ENCODE assay signal across 26 mouse cellular contexts in the genomic region with DNA sequence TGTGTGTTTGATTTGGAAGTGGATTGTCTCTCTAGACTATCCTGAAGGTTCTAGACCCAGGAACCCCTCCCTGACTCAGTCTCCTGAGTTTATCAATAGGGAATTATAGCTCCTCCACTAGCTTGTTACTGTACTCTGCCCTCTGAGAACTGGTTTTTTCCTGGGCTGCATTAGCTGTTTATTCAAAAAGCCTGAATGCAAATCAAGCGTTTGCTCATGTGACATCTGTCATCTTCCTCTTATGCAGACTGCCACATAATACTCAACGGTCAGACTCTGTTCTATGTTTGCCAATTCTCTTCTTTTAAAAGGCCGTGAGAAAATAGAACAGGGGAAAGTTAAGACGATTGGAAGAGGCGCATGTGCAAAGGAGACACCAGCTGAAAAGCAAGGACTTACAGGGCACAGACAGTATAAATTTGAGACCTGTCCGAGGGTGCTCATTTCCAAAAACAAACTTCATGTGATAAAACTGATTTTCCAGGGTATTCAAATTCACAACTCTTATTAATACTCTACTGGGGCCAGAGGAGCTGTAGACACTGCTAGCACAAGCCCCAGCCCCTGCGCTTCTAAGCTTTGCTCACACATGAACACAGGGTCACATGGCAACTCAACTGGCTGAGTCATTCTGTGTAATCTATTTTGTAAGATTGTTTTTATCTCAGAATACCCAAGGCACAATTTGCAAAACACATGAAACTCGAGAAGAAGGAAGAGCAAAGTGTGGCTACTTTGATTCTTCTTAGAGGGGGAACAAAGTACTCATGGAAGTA. TPM values are rescaled to one million over a fixed set of nuclear protein-coding genes. Genes with fewer than 3 reads are reported as not detected.
DNase-seq lines count a peak whose midpoint lies in the region; ATAC-seq and TF ChIP-seq lines count a peak whose summit lies in the region.
"Had no signal": no experiment of that assay in that cellular context is flagged by ENCODE, and none has a peak within 500 bp of the region (broad histone marks: within the 10 kb centered on the region; RNA-seq: fewer than 3 reads in every experiment).

No protein-coding gene starts in this region.

- DNase-seq in adrenal gland, adult (ENCODE audit: inconsistent age in 2 of 2, low spot score in 1 of 2): peak; percentile 34 to 85
- DNase-seq in adrenal gland, postnatal 4 days (ENCODE audit: low spot score in 2 of 2): no peak
- peak; percentile 30 for DNase-seq in 3T3-L1 (ENCODE audit: low read depth, low spot score)
- peak; percentile 29 for DNase-seq in adrenal gland, postnatal 10 days
- no peak for DNase-seq in hindbrain, embryonic 10.5 days (ENCODE audit: low spot score)
- no peak for DNase-seq in left cerebral cortex, adult 8-10 months (ENCODE audit: low spot score in 2 of 2)
- no peak for DNase-seq in forebrain, postnatal 0 days
- DNase-seq: cerebellum, adult 11 months; cerebellum, postnatal 36 days; heart, postnatal 4 days; liver; right cerebral cortex, adult 18-20 months had no signal

- H3K4me3 ChIP-seq in macrophage (ENCODE audit: inconsistent target): no peak overlapping the region
- H3K4me3 ChIP-seq in hindbrain, embryonic 10.5 days: no peak overlapping the region
- H3K4me3 ChIP-seq in forebrain, postnatal 0 days (ENCODE audit: low read depth, low read length): no peak overlapping the region
- H3K4me3 ChIP-seq: embryonic facial prominence, embryonic 12.5 days; heart, embryonic 13.5 days; midbrain, embryonic 12.5 days had no signal

- H3K36me3 ChIP-seq in macrophage (ENCODE audit: inconsistent target): no peaks in the 10 kb centered on the region
- H3K36me3 ChIP-seq in hindbrain, embryonic 10.5 days: no peaks in the 10 kb centered on the region
- H3K36me3 ChIP-seq in forebrain, postnatal 0 days (ENCODE audit: insufficient read depth): no peaks in the 10 kb centered on the region
- H3K36me3 ChIP-seq: embryonic facial prominence, embryonic 12.5 days; heart, embryonic 13.5 days; midbrain, embryonic 12.5 days had no signal

- no peaks in the 10 kb centered on the region for H3K79me2 ChIP-seq in macrophage (ENCODE audit: inconsistent target)

- H3K4me1 ChIP-seq in hindbrain, embryonic 10.5 days (replicated peaks): no peaks in the 10 kb centered on the region
- H3K4me1 ChIP-seq in forebrain, postnatal 0 days (ENCODE audit: insufficient read depth): no peaks in the 10 kb centered on the region
- H3K4me1 ChIP-seq: embryonic facial prominence, embryonic 12.5 days; midbrain, embryonic 12.5 days had no signal

- H3K9ac ChIP-seq in forebrain, postnatal 0 days: no peak overlapping the region
- H3K9ac ChIP-seq: embryonic facial prominence, embryonic 12.5 days; heart, embryonic 13.5 days; midbrain, embryonic 12.5 days had no signal

- WGBS in macrophage (ENCODE audit: missing documents): 62% methylated on average over 8 of the region's 8 CpGs
- 88% methylated on average over 8 of the region's 8 CpGs for WGBS in hindbrain, embryonic 10.5 days
- WGBS in forebrain, postnatal 0 days: 67% methylated on average over 8 of the region's 8 CpGs

- no peak for ATAC-seq in forebrain, postnatal 0 days
- ATAC-seq: inflammation-experienced regulatory T-cells, adult 6 months had no signal

- no peak for TF ChIP-seq CTCF in forebrain, postnatal 0 days (IDR thresholded peaks at IDR 0.05; ENCODE audit: low read depth)

- peak overlapping the region; percentile 82 for H3K27ac ChIP-seq in macrophage
- no peak overlapping the region for H3K27ac ChIP-seq in hindbrain, embryonic 10.5 days
- no peak overlapping the region for H3K27ac ChIP-seq in forebrain, postnatal 0 days (ENCODE audit: low read depth, low read length)
- H3K27ac ChIP-seq: embryonic facial prominence, embryonic 12.5 days; heart, embryonic 13.5 days; kidney, postnatal 0 days; midbrain, embryonic 12.5 days had no signal

- H3K9me3 ChIP-seq in hindbrain, embryonic 10.5 days: no peaks in the 10 kb centered on the region
- H3K9me3 ChIP-seq in forebrain, postnatal 0 days (ENCODE audit: low read length): no peaks in the 10 kb centered on the region
- H3K9me3 ChIP-seq: embryonic facial prominence, embryonic 12.5 days; heart, embryonic 13.5 days; midbrain, embryonic 12.5 days had no signal

- H3K4me2 ChIP-seq in forebrain, postnatal 0 days (ENCODE audit: low read depth): no peak overlapping the region
- H3K4me2 ChIP-seq: embryonic facial prominence, embryonic 12.5 days; heart, embryonic 13.5 days; midbrain, embryonic 12.5 days had no signal

- no peaks in the 10 kb centered on the region for H3K27me3 ChIP-seq in hindbrain, embryonic 10.5 days (ENCODE audit: insufficient read depth, poor library complexity, severe bottlenecking)
- no peaks in the 10 kb centered on the region for H3K27me3 ChIP-seq in forebrain, postnatal 0 days (ENCODE audit: insufficient read depth, low read length)
- H3K27me3 ChIP-seq: embryonic facial prominence, embryonic 12.5 days; heart, embryonic 13.5 days; midbrain, embryonic 12.5 days had no signal

RNA-seq across cellular contexts. Expression of a gene that starts 1.2 kb away (rescaled TPM):
- under 1 TPM in 1 of 2 experiments, not detected in 1; 0.28 TPM for total RNA-seq in adrenal gland, postnatal 4 days (2021)
- under 1 TPM; 0.48 to 0.90 TPM for total RNA-seq in adrenal gland, postnatal 10 days (2021)
- total RNA-seq in macrophage (2018; cell fraction: chromatin; rRNA removed): not detected
- not detected for total RNA-seq in macrophage (2018; cell fraction: cytosol; rRNA removed)
- not detected for total RNA-seq in macrophage (2018; cell fraction: nucleus; rRNA removed)
- not detected in 3 replicates for polyA plus RNA-seq in macrophage (2018)
- not detected in 2 replicates for polyA plus RNA-seq in hindbrain, embryonic 10.5 days (2016; fragmentation: Nextera tagmentation; extraction: Ambion mirVana)
- not detected for total RNA-seq in left cerebral cortex, adult 8-10 months (2022)
- 0.15 TPM in 1 of 2 replicates, not detected in the other for total RNA-seq in forebrain, postnatal 0 days (2014; rRNA removed)
- polyA plus RNA-seq in forebrain, postnatal 0 days (2015; fragmentation: Nextera tagmentation; extraction: Ambion mirVana): not detected in 2 replicates
- total RNA-seq: ES-E14; gastrocnemius, postnatal 4 days; heart, postnatal 4 days; layer of hippocampus, adult 8-10 months; left cerebral cortex, postnatal 10 days; neutrophil, adult 5-6 weeks had no signal
- polyA plus RNA-seq: embryonic facial prominence, embryonic 12.5 days; heart, embryonic 13.5 days; inflammation-experienced regulatory T-cells, adult 6 months; lung, embryonic 16.5 days; midbrain, embryonic 12.5 days; spleen, adult 2 months; testis, adult 2 months had no signal

RNA-seq across cellular contexts. Expression of a gene that starts 7.3 kb away (rescaled TPM):
- 1 to 10 TPM in 1 of 2 experiments, under 1 TPM in 1; 0.22 to 4.4 TPM for total RNA-seq in adrenal gland, postnatal 4 days (2021)
- 10 to 100 TPM; 29.6 to 65.4 TPM for total RNA-seq in adrenal gland, postnatal 10 days (2021)
- not detected for total RNA-seq in macrophage (2018; cell fraction: chromatin; rRNA removed)
- not detected for total RNA-seq in macrophage (2018; cell fraction: cytosol; rRNA removed)
- not detected for total RNA-seq in macrophage (2018; cell fraction: nucleus; rRNA removed)
- polyA plus RNA-seq in macrophage (2018): not detected in 3 replicates
- not detected in 2 replicates for polyA plus RNA-seq in hindbrain, embryonic 10.5 days (2016; fragmentation: Nextera tagmentation; extraction: Ambion mirVana)
- total RNA-seq in left cerebral cortex, adult 8-10 months (2022): 1 to 10 TPM in 1 of 4 experiments, under 1 TPM in 3; 0.34 to 1.0 (median 0.91) TPM
- 0.14 and 0.31 TPM in 2 replicates for total RNA-seq in forebrain, postnatal 0 days (2014; rRNA removed)
- polyA plus RNA-seq in forebrain, postnatal 0 days (2015; fragmentation: Nextera tagmentation; extraction: Ambion mirVana): 1.4 and 1.6 TPM in 2 replicates
- total RNA-seq: ES-E14; heart, postnatal 4 days; neutrophil, adult 5-6 weeks had no signal
- polyA plus RNA-seq: midbrain, embryonic 12.5 days; spleen, adult 2 months had no signal

RNA-seq across cellular contexts. Expression of a gene that starts 50.9 kb away (rescaled TPM):
- 10 to 100 TPM; 50.8 to 54.8 TPM for total RNA-seq in adrenal gland, postnatal 4 days (2021)
- total RNA-seq in adrenal gland, postnatal 10 days (2021): 10 to 100 TPM; 29.4 to 36.3 TPM
- 10 to 100 TPM; 23.0 to 90.8 (median 53.1) TPM for total RNA-seq in macrophage (2018; cell fraction: chromatin; rRNA removed)
- total RNA-seq in macrophage (2018; cell fraction: cytosol; rRNA removed): 10 to 100 TPM; 30.8 to 45.8 (median 36.2) TPM
- 10 to 100 TPM; 28.3 to 99.1 (median 66.2) TPM for total RNA-seq in macrophage (2018; cell fraction: nucleus; rRNA removed)
- 31.0 to 39.1 TPM (median 35.3 TPM) in 3 replicates for polyA plus RNA-seq in macrophage (2018)
- polyA plus RNA-seq in hindbrain, embryonic 10.5 days (2016; fragmentation: Nextera tagmentation; extraction: Ambion mirVana): 6.3 and 7.9 TPM in 2 replicates
- total RNA-seq in left cerebral cortex, adult 8-10 months (2022): 10 to 100 TPM; 19.8 to 24.9 (median 22.2) TPM
- 6.1 and 9.2 TPM in 2 replicates for total RNA-seq in forebrain, postnatal 0 days (2014; rRNA removed)
- polyA plus RNA-seq in forebrain, postnatal 0 days (2015; fragmentation: Nextera tagmentation; extraction: Ambion mirVana): 11.8 and 13.6 TPM in 2 replicates

Comparison
In these comparisons a context has a peak if more than half of its experiments do, and no peak if none do; other contexts are left out.
1. DNase-seq: peak in adrenal gland, adult (2 of 2), 3T3-L1 (single experiment) and adrenal gland, postnatal 10 days (single experiment); none in adrenal gland, postnatal 4 days (0 of 2), hindbrain, embryonic 10.5 days (single experiment), left cerebral cortex, adult 8-10 months (0 of 2) and forebrain, postnatal 0 days (single experiment).
2. RNA of a gene that starts 7.3 kb away (total RNA-seq): 29.6 to 65.4 TPM in adrenal gland, postnatal 10 days; 0.22 to 4.4 TPM in adrenal gland, postnatal 4 days, 0.34 to 1.0 TPM in left cerebral cortex, adult 8-10 months and 0.14 to 0.31 TPM in forebrain, postnatal 0 days; every median in the first group is over 4 times any median in the second.